ENCODE assay signal across 11 mouse cellular contexts in the genomic region with DNA sequence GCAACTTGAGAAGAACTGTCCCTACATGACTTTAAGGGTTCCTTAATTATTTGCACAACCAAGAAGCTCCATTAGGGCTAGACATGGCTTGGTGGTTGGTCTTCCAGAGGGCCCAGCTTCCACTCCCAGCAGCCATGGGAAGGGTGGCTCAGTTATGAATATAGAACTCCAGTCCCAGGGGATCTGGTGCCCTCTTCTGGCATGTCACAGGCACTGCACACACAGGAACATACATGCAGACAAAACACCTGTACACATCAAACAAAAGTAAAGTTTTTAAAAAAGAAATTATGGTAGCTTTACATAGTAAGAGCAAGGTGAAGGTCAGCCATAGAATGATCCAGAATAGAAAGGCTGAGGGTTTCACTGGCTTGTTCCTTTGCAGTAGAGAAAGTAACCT. TPM values are rescaled to one million over a fixed set of nuclear protein-coding genes. Genes with fewer than 3 reads are reported as not detected.
A peak's percentile ranks its signal among the peaks of the same experiment; 100 is the strongest.
DNase-seq lines count a peak whose midpoint lies in the region; ATAC-seq and TF ChIP-seq lines count a peak whose summit lies in the region.
"Had no signal": no experiment of that assay in that cellular context is flagged by ENCODE, and none has a peak within 500 bp of the region (broad histone marks: within the 10 kb centered on the region; RNA-seq: fewer than 3 reads in every experiment).

No protein-coding gene starts in this region.

- no peak overlapping the region for H3K27ac ChIP-seq in heart, postnatal 0 days (ENCODE audit: low read depth)
- no peak overlapping the region for H3K27ac ChIP-seq in midbrain, postnatal 0 days (ENCODE audit: low read depth, low read length)
- no peak overlapping the region for H3K27ac ChIP-seq in midbrain, embryonic 13.5 days
- H3K27ac ChIP-seq in liver, postnatal 0 days (ENCODE audit: low read depth), result no peak overlapping the region
- no peak overlapping the region for H3K27ac ChIP-seq in hindbrain, embryonic 11.5 days (ENCODE audit: low read depth, low read length)

- no peak for ATAC-seq in heart, postnatal 0 days (ENCODE audit: insufficient read depth, low read depth)
- no peak for ATAC-seq in midbrain, postnatal 0 days (ENCODE audit: low FRiP score)
- ATAC-seq in midbrain, embryonic 13.5 days, result no peak
- ATAC-seq in liver, postnatal 0 days, result no peak
- ATAC-seq in hindbrain, embryonic 11.5 days (ENCODE audit: low FRiP score), result no peak

- H3K4me2 ChIP-seq in heart, postnatal 0 days (ENCODE audit: low read depth, low read length), result no peak overlapping the region
- no peak overlapping the region for H3K4me2 ChIP-seq in midbrain, postnatal 0 days (ENCODE audit: low read depth, low read length, poor library complexity, severe bottlenecking)
- H3K4me2 ChIP-seq in midbrain, embryonic 13.5 days (replicated peaks), result no peak overlapping the region
- H3K4me2 ChIP-seq in liver, postnatal 0 days (ENCODE audit: low read depth, low read length), result no peak overlapping the region
- H3K4me2 ChIP-seq in hindbrain, embryonic 11.5 days (replicated peaks; ENCODE audit: low read depth, low read length), result no peak overlapping the region

- H3K9ac ChIP-seq in heart, postnatal 0 days (replicated peaks; ENCODE audit: low read depth, low read length), result no peak overlapping the region
- no peak overlapping the region for H3K9ac ChIP-seq in midbrain, postnatal 0 days (replicated peaks; ENCODE audit: low read length, poor library complexity, severe bottlenecking)
- no peak overlapping the region for H3K9ac ChIP-seq in midbrain, embryonic 13.5 days (replicated peaks)
- no peak overlapping the region for H3K9ac ChIP-seq in liver, postnatal 0 days (replicated peaks)
- no peak overlapping the region for H3K9ac ChIP-seq in hindbrain, embryonic 11.5 days (ENCODE audit: low read depth, low read length)

- H3K27me3 ChIP-seq in heart, postnatal 0 days (ENCODE audit: control insufficient read depth, insufficient read depth, low read length), result no peaks in the 10 kb centered on the region
- no peaks in the 10 kb centered on the region for H3K27me3 ChIP-seq in midbrain, postnatal 0 days (ENCODE audit: insufficient read depth, low read length)
- no peaks in the 10 kb centered on the region for H3K27me3 ChIP-seq in midbrain, embryonic 13.5 days
- no peaks in the 10 kb centered on the region for H3K27me3 ChIP-seq in liver, postnatal 0 days (ENCODE audit: insufficient read depth, low read length)
- H3K27me3 ChIP-seq in hindbrain, embryonic 11.5 days (ENCODE audit: control insufficient read depth, insufficient read depth, low read length), result no peaks in the 10 kb centered on the region

- H3K4me1 ChIP-seq in heart, postnatal 0 days (ENCODE audit: control insufficient read depth, insufficient read depth), result no peaks in the 10 kb centered on the region
- H3K4me1 ChIP-seq in midbrain, postnatal 0 days (ENCODE audit: insufficient read depth, low read length), result no peaks in the 10 kb centered on the region
- no peaks in the 10 kb centered on the region for H3K4me1 ChIP-seq in midbrain, embryonic 13.5 days (replicated peaks)
- H3K4me1 ChIP-seq in liver, postnatal 0 days (ENCODE audit: insufficient read depth), result no peaks in the 10 kb centered on the region
- no peaks in the 10 kb centered on the region for H3K4me1 ChIP-seq in hindbrain, embryonic 11.5 days (replicated peaks; ENCODE audit: control insufficient read depth, insufficient read depth, low read length)

- H3K4me3 ChIP-seq in heart, postnatal 0 days (ENCODE audit: low read depth, low read length), result no peak overlapping the region
- no peak overlapping the region for H3K4me3 ChIP-seq in midbrain, postnatal 0 days (ENCODE audit: low read depth, low read length)
- no peak overlapping the region for H3K4me3 ChIP-seq in midbrain, embryonic 13.5 days (replicated peaks)
- H3K4me3 ChIP-seq in liver, postnatal 0 days (ENCODE audit: low read depth, low read length), result no peak overlapping the region
- no peak overlapping the region for H3K4me3 ChIP-seq in hindbrain, embryonic 11.5 days (ENCODE audit: low read depth, low read length)

- no peak for TF ChIP-seq EP300 in heart, postnatal 0 days (IDR thresholded peaks at IDR 0.05; ENCODE audit: low read depth)
- no peak for TF ChIP-seq EP300 in liver, postnatal 0 days (IDR thresholded peaks at IDR 0.05; ENCODE audit: low read depth)

- no peaks in the 10 kb centered on the region for H3K9me3 ChIP-seq in heart, postnatal 0 days (replicated peaks; ENCODE audit: control insufficient read depth, low read length)
- no peaks in the 10 kb centered on the region for H3K9me3 ChIP-seq in midbrain, postnatal 0 days (ENCODE audit: low read length)
- no peaks in the 10 kb centered on the region for H3K9me3 ChIP-seq in midbrain, embryonic 13.5 days
- H3K9me3 ChIP-seq in liver, postnatal 0 days (ENCODE audit: low read length), result no peaks in the 10 kb centered on the region
- no peaks in the 10 kb centered on the region for H3K9me3 ChIP-seq in hindbrain, embryonic 11.5 days (ENCODE audit: control insufficient read depth, low read length)

- DNase-seq in heart, postnatal 0 days (ENCODE audit: low spot score), result no peak
- DNase-seq in heart, adult 18-20 months, result no peak
- DNase-seq in midbrain, postnatal 0 days (ENCODE audit: low spot score), result no peak
- DNase-seq in R1 (ENCODE audit: low read depth, low spot score), result peak; percentile 58
- DNase-seq in liver, postnatal 0 days, result peak; percentile 44
- no peak for DNase-seq in frontal cortex, postnatal 14 days (ENCODE audit: low spot score in 2 of 2)
- DNase-seq in hindbrain, embryonic 11.5 days (ENCODE audit: low spot score), result no peak
- DNase-seq: cerebellum, adult 18-20 months; kidney, postnatal 14 days; left cerebral cortex, postnatal 4 days had no signal

- peaks cover 29% of the 10 kb centered on the region for H3K36me3 ChIP-seq in heart, postnatal 0 days (replicated peaks; ENCODE audit: control insufficient read depth, insufficient read depth, low read length)
- H3K36me3 ChIP-seq in midbrain, postnatal 0 days (ENCODE audit: insufficient read depth, low read length), result no peaks in the 10 kb centered on the region
- no peaks in the 10 kb centered on the region for H3K36me3 ChIP-seq in midbrain, embryonic 13.5 days
- H3K36me3 ChIP-seq in liver, postnatal 0 days (replicated peaks; ENCODE audit: insufficient read depth, low read length), result peaks cover 18% of the 10 kb centered on the region
- H3K36me3 ChIP-seq in hindbrain, embryonic 11.5 days (ENCODE audit: control insufficient read depth, insufficient read depth, low read length), result no peaks in the 10 kb centered on the region

- TF ChIP-seq CTCF in heart, postnatal 0 days (IDR thresholded peaks at IDR 0.05; ENCODE audit: low read depth), result peak; percentile 47
- peak; percentile 57 for TF ChIP-seq CTCF in midbrain, postnatal 0 days (IDR thresholded peaks at IDR 0.05)
- TF ChIP-seq CTCF in liver, postnatal 0 days (IDR thresholded peaks at IDR 0.05; ENCODE audit: low read depth), result peak; percentile 85

RNA-seq across cellular contexts. Expression of gene Bcas2, which starts 17.7 kb away (rescaled TPM):
- 32.0 and 33.0 TPM in 2 replicates for total RNA-seq in heart, postnatal 0 days (2014; rRNA removed; ENCODE audit: low replicate concordance)
- polyA plus RNA-seq in heart, postnatal 0 days (2015; fragmentation: Nextera tagmentation; extraction: Ambion mirVana), result 96.8 and 102 TPM in 2 replicates
- total RNA-seq in heart, adult 18-20 months (2021), result 10 to 100 TPM; 48.8 to 51.3 TPM
- total RNA-seq in midbrain, postnatal 0 days (2014; rRNA removed), result 90.7 and 103 TPM in 2 replicates
- 220 and 234 TPM in 2 replicates for polyA plus RNA-seq in midbrain, postnatal 0 days (2015; fragmentation: Nextera tagmentation; extraction: Ambion mirVana)
- polyA plus RNA-seq in midbrain, embryonic 13.5 days (2015; fragmentation: Nextera tagmentation; extraction: Ambion mirVana), result 247 and 261 TPM in 2 replicates
- polyA plus RNA-seq in liver, postnatal 0 days (2015; fragmentation: Nextera tagmentation; extraction: Ambion mirVana), result 71.7 and 73.7 TPM in 2 replicates
- polyA plus RNA-seq in hindbrain, embryonic 11.5 days (2014; fragmentation: Nextera tagmentation; extraction: Ambion mirVana), result 241 and 251 TPM in 2 replicates

RNA-seq across cellular contexts. Expression of gene Dennd2c, which starts 51.4 kb away (rescaled TPM):
- 3.9 and 4.0 TPM in 2 replicates for total RNA-seq in heart, postnatal 0 days (2014; rRNA removed; ENCODE audit: low replicate concordance)
- 1.6 and 1.7 TPM in 2 replicates for polyA plus RNA-seq in heart, postnatal 0 days (2015; fragmentation: Nextera tagmentation; extraction: Ambion mirVana)
- 1 to 10 TPM; 1.2 to 1.6 TPM for total RNA-seq in heart, adult 18-20 months (2021)
- total RNA-seq in midbrain, postnatal 0 days (2014; rRNA removed), result 0.85 and 1.7 TPM in 2 replicates
- 0.63 and 0.88 TPM in 2 replicates for polyA plus RNA-seq in midbrain, postnatal 0 days (2015; fragmentation: Nextera tagmentation; extraction: Ambion mirVana)
- polyA plus RNA-seq in midbrain, embryonic 13.5 days (2015; fragmentation: Nextera tagmentation; extraction: Ambion mirVana), result 1.2 and 1.4 TPM in 2 replicates
- polyA plus RNA-seq in liver, postnatal 0 days (2015; fragmentation: Nextera tagmentation; extraction: Ambion mirVana), result 2.7 and 2.8 TPM in 2 replicates
- polyA plus RNA-seq in hindbrain, embryonic 11.5 days (2014; fragmentation: Nextera tagmentation; extraction: Ambion mirVana), result 2.5 and 2.9 TPM in 2 replicates

Comparison
In these comparisons a context has a peak if more than half of its experiments do, and no peak if none do; other contexts are left out.
1. DNase-seq: peak in R1 (single experiment) and liver, postnatal 0 days (single experiment); none in heart, postnatal 0 days (single experiment), heart, adult 18-20 months (0 of 2), midbrain, postnatal 0 days (single experiment), frontal cortex, postnatal 14 days (0 of 2) and hindbrain, embryonic 11.5 days (single experiment).
2. Peak in every context shown above with its lines, with median percentiles within 50 percentile points of each other: CTCF ChIP-seq.